Mouse (Mus musculus): ENCODE measurements around the gene Zfp61. TPM values are rescaled to one million over a fixed set of nuclear protein-coding genes. Genes with fewer than 3 reads are reported as not detected.

The Zfp61 gene
- 12.2 TPM for polyA plus RNA-seq (2014; fragmentation: Illumina TruSeq; extraction: RNeasy Lipid Tissue Mini Kit (QIAGEN cat#74804); ENCODE audit: low read depth, low replicate concordance)

DNA sequence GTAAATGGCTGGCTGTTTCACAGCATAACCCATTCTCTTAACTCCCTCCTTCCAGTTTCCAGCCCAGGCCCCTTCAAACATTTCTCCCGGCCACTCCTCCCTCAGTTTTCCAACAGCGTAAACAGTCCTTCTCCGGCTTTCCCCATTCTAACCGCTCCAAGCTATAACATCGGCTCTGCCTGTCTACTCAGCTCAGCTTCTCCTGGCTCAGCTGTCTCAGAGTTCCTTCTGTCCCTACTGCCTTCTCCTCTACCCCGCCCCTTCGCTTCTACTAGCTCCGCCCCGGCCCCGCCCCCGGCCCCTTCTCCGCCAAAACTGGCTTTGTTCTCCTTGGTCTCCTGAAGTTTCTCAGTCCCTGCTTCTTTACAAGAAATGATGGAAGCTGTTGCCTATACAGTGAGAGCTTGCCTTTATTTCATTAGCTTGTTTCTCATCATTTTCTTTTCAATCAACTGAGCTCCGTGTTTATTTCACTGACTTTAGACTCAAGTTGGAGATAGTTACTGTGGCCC is at the start of gene Zfp61:
Gene Zfp61 (minus strand): TSS at position 462 of the 512 bp plus-strand sequence.

DNA sequence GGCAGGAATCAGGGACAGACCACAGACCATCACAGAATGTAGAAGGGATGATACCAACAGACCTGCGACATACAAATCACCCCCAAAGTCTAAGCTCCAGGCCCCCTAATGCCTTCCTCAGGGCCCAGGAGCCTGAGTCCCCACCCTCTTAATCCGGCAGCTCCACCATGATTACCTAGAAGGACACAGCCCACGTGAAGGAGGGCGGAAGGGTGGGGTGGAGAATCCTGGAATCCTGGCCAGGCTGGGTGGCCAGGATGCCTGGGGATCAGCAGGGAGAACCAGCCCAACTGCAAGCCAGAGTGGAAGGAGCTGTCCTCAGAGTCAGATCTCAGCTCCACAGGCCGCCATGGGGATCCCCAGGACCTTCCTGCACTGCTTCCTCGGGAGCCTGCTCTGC is 47.9 kb upstream of the Zfp61 start, which contains the start of gene Lypd5:
Gene Lypd5 (plus strand): TSS at position 301 of the 400 bp plus-strand sequence.

GRCm38 (mm10) chr7:24333304-24333986 is 32.4 kb upstream of the Zfp61 start, which contains the start of gene Tescl:
Tescl (minus strand) TSS chr7:24333936.

DNA sequence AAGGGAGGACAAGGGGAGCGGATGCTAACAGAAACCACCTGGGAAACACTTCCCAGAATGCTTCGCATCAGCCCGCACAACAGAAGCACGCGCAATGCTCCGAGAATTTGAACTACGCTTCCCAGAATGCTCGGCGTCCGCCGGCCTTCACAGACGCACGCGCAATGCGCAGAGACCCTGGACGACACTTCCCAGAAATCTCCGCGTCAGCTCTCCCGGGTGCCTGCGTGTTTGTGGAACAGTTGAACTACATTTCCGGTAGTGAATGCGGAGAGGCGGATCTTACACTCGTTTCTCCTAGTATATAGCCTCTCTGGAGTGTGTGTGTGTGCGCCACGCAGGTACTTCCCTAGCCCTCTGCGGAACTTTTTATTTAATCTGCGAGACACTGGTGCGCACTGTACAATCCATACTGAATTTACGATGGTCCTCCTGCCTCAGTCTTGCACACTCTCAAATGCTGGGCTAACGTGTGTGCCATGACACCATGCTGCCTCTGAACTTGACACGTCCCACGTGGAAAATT is 15.6 kb upstream of the Zfp61 start, which contains the start of gene Zfp94:
Gene Zfp94 (minus strand): TSS at position 100 of the 526 bp plus-strand sequence.

DNA sequence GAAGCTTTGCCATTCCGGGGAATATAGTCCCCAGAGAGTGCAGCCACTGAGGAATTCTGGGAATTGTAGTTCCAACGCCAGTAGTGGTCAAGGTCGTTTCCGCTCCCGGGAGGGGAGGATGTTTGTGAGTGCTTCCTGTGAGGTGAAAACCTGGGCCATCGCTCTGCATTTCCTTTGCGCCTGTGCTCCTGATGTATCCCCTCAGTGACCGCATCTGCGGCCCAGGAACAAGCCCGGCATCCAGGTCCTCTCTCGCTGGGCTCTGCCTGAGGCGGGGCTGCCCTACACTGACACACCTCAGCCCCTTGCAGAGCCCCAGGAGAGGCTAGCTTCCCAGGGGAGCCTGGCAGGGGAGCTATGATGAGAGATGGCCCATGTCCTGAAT is 30.8 kb downstream of the Zfp61 start, which contains the start of gene Zfp93:
Gene Zfp93 (plus strand): TSS at position 133 of the 385 bp plus-strand sequence.

GRCm38 (mm10) chr7:24254633-24255474 is 46.2 kb downstream of the Zfp61 start, which contains the start of gene Zfp108:
Zfp108 (plus strand) TSS chr7:24254794.

Other genes starting within 250 kb of the Zfp61 start
- not detected for gene Vmn1r183, start 248.0 kb downstream of the Zfp61 start, polyA plus RNA-seq (2014; fragmentation: Illumina TruSeq; extraction: RNeasy Lipid Tissue Mini Kit (QIAGEN cat#74804); ENCODE audit: low read depth, low replicate concordance)
- gene Zfp180, start 219.3 kb downstream of the Zfp61 start, polyA plus RNA-seq (2014; fragmentation: Illumina TruSeq; extraction: RNeasy Lipid Tissue Mini Kit (QIAGEN cat#74804); ENCODE audit: low read depth, low replicate concordance), result 12.1 TPM
- gene Zfp112, start 188.9 kb downstream of the Zfp61 start, polyA plus RNA-seq (2014; fragmentation: Illumina TruSeq; extraction: RNeasy Lipid Tissue Mini Kit (QIAGEN cat#74804); ENCODE audit: low read depth, low replicate concordance), result 4.6 TPM
- gene Zfp235, start 167.1 kb downstream of the Zfp61 start, polyA plus RNA-seq (2014; fragmentation: Illumina TruSeq; extraction: RNeasy Lipid Tissue Mini Kit (QIAGEN cat#74804); ENCODE audit: low read depth, low replicate concordance), result 6.9 TPM
- gene Zfp114, start 126.2 kb downstream of the Zfp61 start, polyA plus RNA-seq (2014; fragmentation: Illumina TruSeq; extraction: RNeasy Lipid Tissue Mini Kit (QIAGEN cat#74804); ENCODE audit: low read depth, low replicate concordance), result 0.34 TPM
- 5.2 TPM for gene Zfp111, start 89.8 kb downstream of the Zfp61 start, polyA plus RNA-seq (2014; fragmentation: Illumina TruSeq; extraction: RNeasy Lipid Tissue Mini Kit (QIAGEN cat#74804); ENCODE audit: low read depth, low replicate concordance)
- 1.8 TPM for gene Zfp109, start 63.7 kb downstream of the Zfp61 start, polyA plus RNA-seq (2014; fragmentation: Illumina TruSeq; extraction: RNeasy Lipid Tissue Mini Kit (QIAGEN cat#74804); ENCODE audit: low read depth, low replicate concordance)
- gene Zfp108, start 46.4 kb downstream of the Zfp61 start, polyA plus RNA-seq (2014; fragmentation: Illumina TruSeq; extraction: RNeasy Lipid Tissue Mini Kit (QIAGEN cat#74804); ENCODE audit: low read depth, low replicate concordance), result 2.3 TPM
- 4.3 TPM for gene Zfp93, start 30.8 kb downstream of the Zfp61 start, polyA plus RNA-seq (2014; fragmentation: Illumina TruSeq; extraction: RNeasy Lipid Tissue Mini Kit (QIAGEN cat#74804); ENCODE audit: low read depth, low replicate concordance)
- 6.8 TPM for gene Zfp94, start 15.4 kb upstream of the Zfp61 start, polyA plus RNA-seq (2014; fragmentation: Illumina TruSeq; extraction: RNeasy Lipid Tissue Mini Kit (QIAGEN cat#74804); ENCODE audit: low read depth, low replicate concordance)
- gene Tescl, start 32.7 kb upstream of the Zfp61 start, polyA plus RNA-seq (2014; fragmentation: Illumina TruSeq; extraction: RNeasy Lipid Tissue Mini Kit (QIAGEN cat#74804); ENCODE audit: low read depth, low replicate concordance), result 3.5 TPM
- not detected for gene Lypd5, start 48.0 kb upstream of the Zfp61 start, polyA plus RNA-seq (2014; fragmentation: Illumina TruSeq; extraction: RNeasy Lipid Tissue Mini Kit (QIAGEN cat#74804); ENCODE audit: low read depth, low replicate concordance)
- gene Kcnn4, start 69.0 kb upstream of the Zfp61 start, polyA plus RNA-seq (2014; fragmentation: Illumina TruSeq; extraction: RNeasy Lipid Tissue Mini Kit (QIAGEN cat#74804); ENCODE audit: low read depth, low replicate concordance), result 6.2 TPM
- 26.5 TPM for gene Smg9, start 98.4 kb upstream of the Zfp61 start, polyA plus RNA-seq (2014; fragmentation: Illumina TruSeq; extraction: RNeasy Lipid Tissue Mini Kit (QIAGEN cat#74804); ENCODE audit: low read depth, low replicate concordance)
- 18.3 TPM for gene Irgc1, start 151.1 kb upstream of the Zfp61 start, polyA plus RNA-seq (2014; fragmentation: Illumina TruSeq; extraction: RNeasy Lipid Tissue Mini Kit (QIAGEN cat#74804); ENCODE audit: low read depth, low replicate concordance)
- 6.9 TPM for gene Plaur, start 161.3 kb upstream of the Zfp61 start, polyA plus RNA-seq (2014; fragmentation: Illumina TruSeq; extraction: RNeasy Lipid Tissue Mini Kit (QIAGEN cat#74804); ENCODE audit: low read depth, low replicate concordance)
- gene Cadm4, start 180.8 kb upstream of the Zfp61 start, polyA plus RNA-seq (2014; fragmentation: Illumina TruSeq; extraction: RNeasy Lipid Tissue Mini Kit (QIAGEN cat#74804); ENCODE audit: low read depth, low replicate concordance), result 5.4 TPM
- gene Zfp428, start 205.8 kb upstream of the Zfp61 start, polyA plus RNA-seq (2014; fragmentation: Illumina TruSeq; extraction: RNeasy Lipid Tissue Mini Kit (QIAGEN cat#74804); ENCODE audit: low read depth, low replicate concordance), result 3.0 TPM
- 3.2 TPM for gene AC161166.1, start 211.2 kb upstream of the Zfp61 start, polyA plus RNA-seq (2014; fragmentation: Illumina TruSeq; extraction: RNeasy Lipid Tissue Mini Kit (QIAGEN cat#74804); ENCODE audit: low read depth, low replicate concordance)
- 13.2 TPM for gene Irgq, start 229.5 kb upstream of the Zfp61 start, polyA plus RNA-seq (2014; fragmentation: Illumina TruSeq; extraction: RNeasy Lipid Tissue Mini Kit (QIAGEN cat#74804); ENCODE audit: low read depth, low replicate concordance)
- gene Pinlyp, start 244.9 kb upstream of the Zfp61 start, polyA plus RNA-seq (2014; fragmentation: Illumina TruSeq; extraction: RNeasy Lipid Tissue Mini Kit (QIAGEN cat#74804); ENCODE audit: low read depth, low replicate concordance), result not detected
- gene Xrcc1, start 245.1 kb upstream of the Zfp61 start, polyA plus RNA-seq (2014; fragmentation: Illumina TruSeq; extraction: RNeasy Lipid Tissue Mini Kit (QIAGEN cat#74804); ENCODE audit: low read depth, low replicate concordance), result 31.9 TPM

All from adipose tissue, adult 10 weeks (tissue).